Mouse (Mus musculus): ENCODE measurements around the gene Rab3c.

Gene Rab3c

GRCm38 (mm10) chr13:110019774-110020173, 261.0 kb downstream of the Rab3c start:
- in situ Hi-C loops (cut with MboI, MseI) = loop anchor here (5.0 to 25.0 kb wide), 3 partner anchors 102 to 782 kb away; no protein-coding TSS in a partner anchor

- in situ Hi-C loops (cut with MboI, MseI) = loop anchor here (5.0 to 25.0 kb wide), 3 partner anchors 102 to 782 kb away; no protein-coding TSS in a partner anchor
Measured at GRCm38 (mm10) chr13:110018941-110019743, 261.7 kb downstream of the Rab3c start.

- in situ Hi-C loops (cut with MboI, MseI) = loop anchor here (5.0 to 25.0 kb wide), 3 partner anchors 101 to 781 kb away; no protein-coding TSS in a partner anchor
Measured at GRCm38 (mm10) chr13:110018431-110018901, 262.3 kb downstream of the Rab3c start.

- in situ Hi-C loops (cut with MboI, MseI) = loop anchor here (25.0 kb wide), 1 partner anchor 775 kb away; no protein-coding TSS in a partner anchor
Measured at GRCm38 (mm10) chr13:110012029-110012428, 268.8 kb downstream of the Rab3c start.

- in situ Hi-C loops (cut with MboI, MseI) = loop anchor here (25.0 kb wide), 1 partner anchor 774 kb away; no protein-coding TSS in a partner anchor
Measured at GRCm38 (mm10) chr13:110010876-110011275, 269.9 kb downstream of the Rab3c start.

- in situ Hi-C loops (cut with MboI, MseI) = loop anchor here (25.0 kb wide), 1 partner anchor 771 kb away; no protein-coding TSS in a partner anchor
Measured at GRCm38 (mm10) chr13:110008539-110008938, 272.3 kb downstream of the Rab3c start.

- in situ Hi-C loops (cut with MboI, MseI) = loop anchor here (25.0 kb wide), 1 partner anchor 769 kb away; no protein-coding TSS in a partner anchor
Measured at GRCm38 (mm10) chr13:110006106-110006781, 274.6 kb downstream of the Rab3c start.

Measured in regulatory T cell (primary cell).